Mouse (Mus musculus): ENCODE results near the gene Tomt.

GRCm38 (mm10) chr7:101867482-101867881, 38.7 kb downstream of the Tomt start:
- TF ChIP-seq CTCF (IDR thresholded peaks at IDR 0.05; ENCODE audit: low read depth), result no peak
- no peak for TF ChIP-seq EP300 (IDR thresholded peaks at IDR 0.05; ENCODE audit: low read depth)

Data from heart, postnatal 0 days (tissue).